Mouse (Mus musculus) liver, embryonic 12.5 days (tissue): ENCODE results near the gene Mapre3. TPM values are rescaled to one million over a fixed set of nuclear protein-coding genes. Genes with fewer than 3 reads are reported as not detected.

Source experiments
- ATAC-seq: fragments of 200-750 bp; cut with Nextera tagmentation; 2 replicates; pipeline ENCODE4 v1.8.0; 2017; ENCODE audit warnings: moderate number of reproducible peaks, mild to moderate bottlenecking, moderate library complexity
- H3K27ac ChIP-seq: fragments of 300-500 bp; sonication (generic); 2 replicates; pipeline ENCODE4 v1.5.1; 2016; ENCODE audit warnings: mild to moderate bottlenecking
- H3K27me3 ChIP-seq: fragments of 300-500 bp; sonication (generic); replicated peaks from 2 replicates; pipeline ENCODE4 v1.6.1; 2016; ENCODE audit warnings: mild to moderate bottlenecking, moderate library complexity
- H3K36me3 ChIP-seq: fragments of 300-500 bp; sonication (generic); 2 replicates; pipeline ENCODE4 v1.6.1; 2016; ENCODE audit warnings: mild to moderate bottlenecking, moderate library complexity
- H3K4me1 ChIP-seq: fragments of 300-500 bp; sonication (generic); 2 replicates; pipeline ENCODE4 v1.6.1; 2016
- H3K4me2 ChIP-seq: fragments of 300-500 bp; sonication (generic); 2 replicates; pipeline ENCODE4 v1.6.1; 2016; ENCODE audit warnings: mild to moderate bottlenecking, moderate library complexity
- H3K4me3 ChIP-seq: fragments of 300-500 bp; sonication (generic); 2 replicates; pipeline ENCODE4 v1.5.1; 2016; ENCODE audit warnings: mild to moderate bottlenecking, moderate library complexity
- H3K9ac ChIP-seq: fragments of 300-500 bp; sonication (generic); 2 replicates; pipeline ENCODE4 v1.6.1; 2016; ENCODE audit warnings: mild to moderate bottlenecking, moderate library complexity
- H3K9me3 ChIP-seq: fragments of 300-500 bp; sonication (generic); replicated peaks from 2 replicates; pipeline ENCODE4 v1.6.1; 2016; ENCODE audit warnings: mild to moderate bottlenecking, moderate library complexity
- WGBS: fragments of 180-500 bp; shearing (Covaris S2); methylation state at CpG from one replicate; pipeline ENCODE4 v1.1.7; 2016; ENCODE audit not compliant: insufficient replicate concordance; 5-methylcytosine and 5-hydroxymethylcytosine counted together
- polyA plus RNA-seq: library from polyadenylated mRNA; unstranded; fragments of >200 nt; fragmentation: Nextera tagmentation; extraction: Ambion mirVana; gene quantifications from 2 replicates; pipeline ENCODE4 v1.2.1, GENCODE M21; 2016

Mapre3 gene
- polyA plus RNA-seq, 1 experiment from 2014 or later: 3.4 TPM

DNA sequence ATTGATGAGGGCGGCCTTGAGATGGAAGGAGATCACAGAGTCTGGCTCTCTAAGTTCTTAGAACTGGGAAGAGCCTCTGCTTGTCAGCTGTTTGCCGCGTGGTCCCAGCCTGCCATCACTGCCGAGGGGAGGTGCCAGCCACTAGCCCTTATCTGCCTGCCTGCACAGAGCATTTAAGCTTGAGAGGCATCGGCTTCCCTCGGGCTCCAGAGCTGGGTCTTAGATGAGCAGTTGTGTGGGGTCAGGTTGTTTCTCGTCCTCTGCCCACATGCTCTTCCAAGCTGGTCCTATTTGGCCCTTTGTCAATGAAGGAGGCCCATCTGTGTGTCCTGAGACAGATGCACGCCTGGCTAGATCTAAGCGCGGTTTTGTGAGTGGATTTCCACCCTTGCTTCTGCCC lies 10.7 kb downstream of the Mapre3 start:
- Histone ChIP-seq H3K4me1 (peaks cover 3% of the 10 kb centered on the region; the same call in 1 of the 2 replicates), H3K9ac (no peak overlapping the region), H3K9me3 (no peaks in the 10 kb centered on the region), H3K4me2 (no peak overlapping the region), H3K4me3 (no peak overlapping the region), H3K27me3 (0 out of 2 replicates have a peak, but pooled peaks cover 4% of the 10 kb centered on the region), H3K27ac (no peak overlapping the region), H3K36me3 (no peaks in the 10 kb centered on the region)
- no peak for ATAC-seq
- 42% methylated on average over 10 of the region's 10 CpGs for WGBS

GRCm38 (mm10) chr5:30825821-30826220 lies 11.4 kb downstream of the Mapre3 start:
- no peak overlapping the region for H3K9ac ChIP-seq
- no peak overlapping the region for H3K4me2 ChIP-seq
- ATAC-seq: no peak
- no peaks in the 10 kb centered on the region for H3K9me3 ChIP-seq
- H3K27ac ChIP-seq: no peak overlapping the region
- 62% methylated on average over 6 of the region's 6 CpGs for WGBS
- H3K36me3 ChIP-seq: no peaks in the 10 kb centered on the region
- H3K4me3 ChIP-seq: no peak overlapping the region
- H3K4me1 ChIP-seq: peaks cover 3% of the 10 kb centered on the region; the same call in 1 of the 2 replicates
- 0 out of 2 replicates have a peak, but pooled peaks cover 4% of the 10 kb centered on the region for H3K27me3 ChIP-seq

DNA sequence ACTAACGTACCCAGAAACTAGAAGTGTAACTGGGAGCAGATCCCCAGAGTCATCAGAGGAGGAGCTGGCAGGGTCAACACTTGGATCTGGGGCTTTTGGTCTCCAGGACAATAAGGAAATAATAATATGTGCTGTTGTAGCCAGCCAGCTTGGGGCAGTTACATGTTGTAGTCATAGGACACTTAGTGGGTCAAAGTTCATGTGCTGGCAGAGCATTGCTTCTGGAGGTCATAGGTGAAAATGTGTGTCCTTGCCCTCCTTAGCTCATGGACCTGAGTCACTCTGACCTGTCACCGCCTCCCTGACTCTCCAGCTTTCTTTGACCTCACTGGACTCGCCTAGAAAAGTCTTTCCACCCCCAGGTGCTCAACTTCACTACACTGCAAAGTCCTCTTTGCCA lies 19.0 kb downstream of the Mapre3 start:
- Histone ChIP-seq H3K27ac (no peak overlapping the region), H3K36me3 (no peaks in the 10 kb centered on the region), H3K4me2 (no peak overlapping the region), H3K9ac (no peak overlapping the region), H3K4me3 (no peak overlapping the region), H3K9me3 (no peaks in the 10 kb centered on the region), H3K27me3 (no peaks in the 10 kb centered on the region), H3K4me1 (no peaks in the 10 kb centered on the region)
- WGBS: 60% methylated on average over 3 of the region's 3 CpGs
- no peak for ATAC-seq

DNA sequence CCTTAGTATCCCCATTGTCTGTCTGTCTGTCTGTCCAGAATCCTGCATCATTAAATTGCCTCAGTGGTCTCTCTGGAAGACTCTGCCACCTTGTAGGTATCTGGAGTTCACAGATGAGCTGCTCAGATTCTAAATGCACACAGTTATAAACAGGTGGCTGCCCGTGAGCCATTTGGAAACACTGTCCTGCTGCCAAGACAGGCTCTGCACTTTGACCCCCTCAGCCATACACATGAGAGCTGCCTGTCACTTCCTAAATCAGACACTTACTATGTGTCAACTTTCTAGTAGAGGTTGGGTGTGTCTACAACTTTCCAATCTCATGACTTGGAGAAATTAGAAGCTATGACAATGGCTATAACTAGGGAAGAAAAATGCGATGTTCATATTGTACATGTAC lies 25.3 kb downstream of the Mapre3 start:
- H3K4me1 ChIP-seq: no peaks in the 10 kb centered on the region
- H3K27ac ChIP-seq: no peak overlapping the region
- no peak for ATAC-seq
- 65% methylated on average over 2 of the region's 2 CpGs for WGBS
- H3K4me3 ChIP-seq: no peak overlapping the region
- H3K27me3 ChIP-seq: no peaks in the 10 kb centered on the region
- no peak overlapping the region for H3K9ac ChIP-seq
- no peak overlapping the region for H3K4me2 ChIP-seq
- H3K9me3 ChIP-seq: no peaks in the 10 kb centered on the region
- no peaks in the 10 kb centered on the region for H3K36me3 ChIP-seq

DNA sequence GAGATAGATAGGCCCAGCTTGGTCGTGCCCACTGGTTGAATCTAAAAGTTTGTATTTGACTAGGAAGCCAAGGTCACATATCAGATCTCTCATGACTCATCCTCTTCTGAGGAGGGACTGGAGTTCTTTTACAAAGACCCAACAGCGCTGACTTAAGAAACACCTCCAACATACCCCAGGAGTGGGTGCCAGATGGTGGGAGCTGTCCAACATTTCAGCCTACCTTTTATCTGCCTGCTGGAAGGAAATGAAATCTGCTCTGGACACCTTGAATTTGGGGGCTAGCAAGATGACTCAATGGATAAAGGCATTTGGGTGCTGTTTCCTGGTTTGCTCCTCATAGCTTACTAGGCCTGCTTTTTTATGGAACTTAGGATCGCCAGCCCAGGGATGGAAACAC lies 27.5 kb downstream of the Mapre3 start:
- no peaks in the 10 kb centered on the region for H3K4me1 ChIP-seq
- WGBS: 32% methylated on average over 3 of the region's 3 CpGs
- no peaks in the 10 kb centered on the region for H3K9me3 ChIP-seq

GRCm38 (mm10) chr5:30849891-30850555 lies 35.6 kb downstream of the Mapre3 start:
- peaks cover 6% of the 10 kb centered on the region; the same call in 1 of the 2 replicates for H3K27me3 ChIP-seq
- H3K4me1 ChIP-seq: no peaks in the 10 kb centered on the region
- H3K9ac ChIP-seq: no peak overlapping the region
- no peak for ATAC-seq
- no peaks in the 10 kb centered on the region for H3K9me3 ChIP-seq
- 49% methylated on average over 6 of the region's 6 CpGs for WGBS
- no peaks in the 10 kb centered on the region for H3K36me3 ChIP-seq
- no peak overlapping the region for H3K4me3 ChIP-seq
- no peak overlapping the region for H3K4me2 ChIP-seq
- no peak overlapping the region for H3K27ac ChIP-seq

More for the DNA sequence above, 27.5 kb downstream of the Mapre3 start:
- no peak for ATAC-seq
- Histone ChIP-seq H3K27me3 (0 out of 2 replicates have a peak, but pooled peaks cover 6% of the 10 kb centered on the region), H3K27ac (no peak overlapping the region), H3K4me2 (no peak overlapping the region), H3K4me3 (no peak overlapping the region), H3K36me3 (no peaks in the 10 kb centered on the region), H3K9ac (no peak overlapping the region)

DNA sequence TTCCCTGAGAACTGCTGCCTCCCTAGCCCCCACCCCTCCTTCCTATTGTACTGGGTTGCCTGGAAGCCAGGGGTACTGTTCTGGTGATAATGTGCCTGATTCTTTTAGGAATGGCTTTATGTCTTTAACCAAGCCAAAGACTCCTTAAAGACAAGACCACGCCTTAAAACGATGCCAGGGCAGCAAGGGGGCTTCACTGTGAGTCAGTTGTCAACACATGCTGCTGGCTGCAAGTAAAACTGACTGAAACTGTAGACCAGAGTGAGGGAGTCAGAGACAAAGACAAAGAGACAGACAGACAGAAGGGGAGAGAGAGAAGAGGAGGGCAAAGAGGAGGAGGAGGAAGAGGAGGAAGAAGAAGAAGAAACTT lies 36.1 kb downstream of the Mapre3 start:
- Histone ChIP-seq H3K27ac (no peak overlapping the region), H3K4me3 (no peak overlapping the region), H3K9ac (no peak overlapping the region), H3K4me2 (no peak overlapping the region), H3K36me3 (no peaks in the 10 kb centered on the region), H3K27me3 (peaks cover 5% of the 10 kb centered on the region; the same call in 1 of the 2 replicates), H3K9me3 (no peaks in the 10 kb centered on the region), H3K4me1 (no peaks in the 10 kb centered on the region)
- no peak for ATAC-seq
- WGBS: 56% methylated on average over 2 of the region's 2 CpGs

GRCm38 (mm10) chr5:30853522-30853921 lies 39.1 kb downstream of the Mapre3 start:
- Histone ChIP-seq H3K27ac (no peak overlapping the region), H3K4me3 (no peak overlapping the region), H3K27me3 (no peaks in the 10 kb centered on the region; the same call in 1 of the 2 replicates), H3K9me3 (no peaks in the 10 kb centered on the region), H3K4me2 (no peak overlapping the region), H3K4me1 (no peaks in the 10 kb centered on the region), H3K9ac (no peak overlapping the region), H3K36me3 (no peaks in the 10 kb centered on the region)
- no peak for ATAC-seq
- WGBS: 49% methylated on average over 4 of the region's 4 CpGs

DNA sequence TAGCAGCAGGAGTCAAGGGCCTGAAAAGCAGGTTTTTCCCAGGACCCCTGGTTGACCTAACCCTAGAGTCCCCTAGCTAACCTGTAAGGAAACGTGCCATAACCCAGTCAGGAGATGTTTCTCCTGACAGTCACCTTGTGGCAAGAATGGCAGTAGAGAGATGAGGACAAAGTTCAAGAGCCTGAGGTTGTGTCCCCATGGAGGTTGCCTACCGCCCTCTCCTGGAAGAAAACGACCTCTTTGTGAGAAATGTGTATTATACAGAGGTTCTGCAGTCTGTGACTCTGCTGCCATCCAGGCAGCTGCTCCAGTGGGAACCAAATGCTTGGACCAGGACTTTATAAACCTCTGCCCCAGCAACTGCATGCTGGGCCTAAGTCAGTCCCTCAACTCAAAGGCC lies 41.2 kb downstream of the Mapre3 start:
- no peak overlapping the region for H3K4me2 ChIP-seq
- no peak overlapping the region for H3K27ac ChIP-seq
- H3K36me3 ChIP-seq: no peaks in the 10 kb centered on the region
- no peak for ATAC-seq
- H3K4me3 ChIP-seq: no peak overlapping the region
- WGBS: 42% methylated on average over 3 of the region's 3 CpGs
- no peaks in the 10 kb centered on the region for H3K9me3 ChIP-seq
- H3K4me1 ChIP-seq: no peaks in the 10 kb centered on the region
- H3K9ac ChIP-seq: no peak overlapping the region
- H3K27me3 ChIP-seq: no peaks in the 10 kb centered on the region; the same call in 1 of the 2 replicates

DNA sequence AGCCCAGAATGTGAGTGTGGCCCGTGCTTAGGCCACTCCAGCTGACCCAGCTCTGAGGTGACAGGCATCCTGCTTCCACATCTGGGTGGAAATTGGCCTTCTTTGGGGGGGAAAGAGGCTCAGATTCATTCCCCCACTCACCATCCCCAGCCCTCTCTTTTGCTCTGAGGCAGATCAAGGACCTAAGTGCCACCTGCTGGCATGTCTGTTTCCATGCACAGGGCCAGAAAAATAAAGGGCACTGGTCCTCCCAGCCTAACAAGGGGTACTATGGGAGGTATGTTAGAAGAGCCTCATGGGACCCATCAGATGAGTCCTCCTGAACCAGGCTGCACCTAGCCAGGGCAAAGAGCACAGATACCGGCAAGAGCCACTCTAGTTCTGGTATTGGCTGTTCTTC lies 41.7 kb downstream of the Mapre3 start:
- no peak overlapping the region for H3K9ac ChIP-seq
- H3K27me3 ChIP-seq: no peaks in the 10 kb centered on the region; the same call in 1 of the 2 replicates
- H3K4me3 ChIP-seq: no peak overlapping the region
- no peaks in the 10 kb centered on the region for H3K4me1 ChIP-seq
- no peak for ATAC-seq
- H3K4me2 ChIP-seq: no peak overlapping the region
- 68% methylated on average over 2 of the region's 2 CpGs for WGBS
- H3K9me3 ChIP-seq: no peaks in the 10 kb centered on the region
- no peaks in the 10 kb centered on the region for H3K36me3 ChIP-seq
- no peak overlapping the region for H3K27ac ChIP-seq

- Histone ChIP-seq H3K36me3 (no peaks in the 10 kb centered on the region), H3K4me1 (peaks cover 9% of the 10 kb centered on the region), H3K9me3 (no peaks in the 10 kb centered on the region), H3K9ac (no peak overlapping the region), H3K4me2 (no peak overlapping the region), H3K27me3 (peaks cover 19% of the 10 kb centered on the region), H3K4me3 (no peak overlapping the region), H3K27ac (no peak overlapping the region)
- 27% methylated on average over 4 of the region's 4 CpGs for WGBS
- peak; percentile 65 for ATAC-seq
Measured at GRCm38 (mm10) chr5:30863852-30864251, 49.4 kb downstream of the Mapre3 start.

- H3K4me1 ChIP-seq: peaks cover 13% of the 10 kb centered on the region
- H3K9me3 ChIP-seq: no peaks in the 10 kb centered on the region
- no peak overlapping the region for H3K9ac ChIP-seq
- no peak overlapping the region for H3K27ac ChIP-seq
- peak overlapping the region; percentile 18; the same call in 1 of the 2 replicates for H3K4me2 ChIP-seq
- ATAC-seq: 0 out of 2 replicates have a peak, but pooled peaks have one; percentile 10
- no peak overlapping the region for H3K4me3 ChIP-seq
- 30% methylated on average over 15 of the region's 15 CpGs for WGBS
- H3K27me3 ChIP-seq: peaks cover 19% of the 10 kb centered on the region
- no peaks in the 10 kb centered on the region for H3K36me3 ChIP-seq
Measured at GRCm38 (mm10) chr5:30864322-30864721, 49.9 kb downstream of the Mapre3 start.

- Histone ChIP-seq H3K27me3 (peaks cover 19% of the 10 kb centered on the region), H3K27ac (no peak overlapping the region), H3K9me3 (no peaks in the 10 kb centered on the region), H3K4me3 (no peak overlapping the region), H3K4me1 (peaks cover 28% of the 10 kb centered on the region), H3K4me2 (no peak overlapping the region), H3K36me3 (peaks cover 14% of the 10 kb centered on the region), H3K9ac (no peak overlapping the region)
- 57% methylated on average over 3 of the region's 3 CpGs for WGBS
- ATAC-seq: no peak
Measured at GRCm38 (mm10) chr5:30866871-30867270, 52.4 kb downstream of the Mapre3 start.
